Mouse (Mus musculus) kidney, embryonic 15.5 days (tissue): Measurements from ENCODE around the gene Abcc3. TPM values are rescaled to one million over a fixed set of nuclear protein-coding genes. Genes with fewer than 3 reads are reported as not detected.

Source experiments
- ATAC-seq: fragments of 200-750 bp; cut with Nextera tagmentation; replicated peaks from 2 replicates; pipeline ENCODE4 v1.8.0; 2017; ENCODE audit warnings: moderate TSS enrichment; ENCODE audit not compliant: low FRiP score
- H3K27ac ChIP-seq: fragments of 300-500 bp; sonication (generic); 2 replicates; pipeline ENCODE4 v1.5.1; 2015; ENCODE audit warnings: mild to moderate bottlenecking, inconsistent platforms
- H3K27me3 ChIP-seq: fragments of 300-500 bp; sonication (generic); 2 replicates; pipeline ENCODE4 v1.6.1; 2015; ENCODE audit warnings: inconsistent platforms
- H3K36me3 ChIP-seq: fragments of 300-500 bp; sonication (generic); 2 replicates; pipeline ENCODE4 v1.6.1; 2015; ENCODE audit warnings: inconsistent platforms
- H3K4me1 ChIP-seq: fragments of 300-500 bp; sonication (generic); 2 replicates; pipeline ENCODE4 v1.6.1; 2015; ENCODE audit warnings: inconsistent platforms
- H3K4me2 ChIP-seq: fragments of 300-500 bp; sonication (generic); 2 replicates; pipeline ENCODE4 v1.6.1; 2015; ENCODE audit warnings: moderate library complexity, mild to moderate bottlenecking, inconsistent platforms
- H3K4me3 ChIP-seq: fragments of 300-500 bp; sonication (generic); replicated peaks from 2 replicates; pipeline ENCODE4 v1.5.1; 2015; ENCODE audit warnings: mild to moderate bottlenecking, inconsistent platforms
- H3K9ac ChIP-seq: fragments of 300-500 bp; sonication (generic); 2 replicates; pipeline ENCODE4 v1.6.1; 2015; ENCODE audit warnings: mild to moderate bottlenecking, inconsistent platforms
- H3K9me3 ChIP-seq: fragments of 300-500 bp; sonication (generic); replicated peaks from 2 replicates; pipeline ENCODE4 v1.6.1; 2016; ENCODE audit warnings: inconsistent platforms
- WGBS: fragments of 180-500 bp; shearing (Covaris S2); methylation state at CpG from one replicate; pipeline ENCODE4 v1.1.7; 2015; ENCODE audit warnings: mixed read lengths; 5-methylcytosine and 5-hydroxymethylcytosine counted together
- polyA plus RNA-seq: library from polyadenylated mRNA; unstranded; fragments of >200 nt; fragmentation: Nextera tagmentation; extraction: Ambion mirVana; gene quantifications from 2 replicates; pipeline ENCODE4 v1.2.1, GENCODE M21; 2015

The Abcc3 gene
- polyA plus RNA-seq, 1 experiment from 2014 or later = 6.0 TPM

DNA sequence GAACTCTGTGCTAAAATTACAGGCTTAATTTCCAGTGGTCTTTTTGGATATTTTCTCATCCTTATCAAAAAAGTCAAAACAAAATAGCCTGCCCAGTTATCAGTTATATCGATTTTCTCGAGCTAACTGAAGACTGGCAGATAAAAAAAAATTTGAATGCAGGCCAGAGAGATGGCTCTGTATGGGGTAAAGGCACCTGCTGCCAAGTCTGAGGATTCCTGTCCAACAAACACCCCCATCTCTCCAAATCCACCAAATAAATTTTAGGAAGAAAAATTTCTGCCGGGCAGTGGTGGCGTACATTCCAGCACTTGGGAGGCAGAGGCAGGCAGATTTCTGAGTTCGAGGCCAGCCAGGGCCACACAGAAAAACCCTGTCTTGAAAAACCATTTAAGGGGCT is 74.7 kb downstream of the Abcc3 start:
- 89% methylated on average over 5 of the region's 5 CpGs for WGBS
- Histone ChIP-seq H3K9ac (no peak overlapping the region), H3K27ac (no peak overlapping the region), H3K4me2 (no peak overlapping the region), H3K36me3 (peaks cover 13% of the 10 kb centered on the region), H3K4me1 (peaks cover 68% of the 10 kb centered on the region), H3K27me3 (no peaks in the 10 kb centered on the region), H3K9me3 (no peaks in the 10 kb centered on the region), H3K4me3 (no peak overlapping the region)
- ATAC-seq = no peak

DNA sequence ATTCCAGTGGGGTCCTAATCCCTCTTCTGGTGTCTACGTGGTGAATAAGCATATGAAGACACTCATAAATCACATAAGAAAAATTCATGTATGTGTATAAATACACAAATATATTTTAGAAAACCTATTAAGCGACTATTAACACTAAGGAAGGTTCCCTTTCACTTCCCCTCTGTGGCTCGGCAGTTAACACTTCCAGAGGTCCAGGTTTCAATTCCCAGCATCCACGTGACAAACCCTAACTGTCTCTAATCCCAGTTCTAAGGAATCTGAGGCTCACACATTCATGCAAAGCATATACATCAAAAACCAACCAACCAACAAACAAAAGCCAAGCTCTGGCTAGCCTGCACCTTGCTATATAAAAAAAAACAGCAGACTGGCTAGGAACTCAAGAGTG is 75.3 kb downstream of the Abcc3 start:
- no peak overlapping the region for H3K4me3 ChIP-seq
- no peak overlapping the region for H3K9ac ChIP-seq
- H3K4me2 ChIP-seq = no peak overlapping the region
- no peaks in the 10 kb centered on the region for H3K9me3 ChIP-seq
- 51% methylated on average over 4 of the region's 4 CpGs for WGBS
- H3K27ac ChIP-seq = no peak overlapping the region
- H3K36me3 ChIP-seq = peaks cover 13% of the 10 kb centered on the region
- peaks cover 62% of the 10 kb centered on the region for H3K4me1 ChIP-seq
- H3K27me3 ChIP-seq = no peaks in the 10 kb centered on the region
- ATAC-seq = no peak

DNA sequence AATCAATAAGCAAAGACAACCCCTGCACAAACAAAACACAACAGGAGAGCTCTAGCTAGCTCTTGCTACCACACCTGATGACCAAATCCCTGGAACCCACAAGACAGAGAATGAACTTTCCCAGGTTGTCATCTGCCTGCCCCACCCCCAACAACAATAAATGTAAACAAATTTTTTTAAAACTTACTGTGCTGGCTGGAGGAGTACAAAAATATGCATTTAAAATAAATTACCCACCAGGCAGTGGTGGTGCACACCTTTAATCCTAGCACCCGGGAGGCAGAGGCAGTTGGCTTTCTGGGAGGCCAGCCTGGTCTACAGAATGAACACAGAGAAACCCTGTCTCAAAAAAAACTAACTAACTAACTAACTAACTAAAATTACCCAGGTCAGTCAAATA is 75.8 kb downstream of the Abcc3 start:
- WGBS = 77% methylated on average over 1 of the region's 1 CpGs
- H3K27me3 ChIP-seq = no peaks in the 10 kb centered on the region
- no peaks in the 10 kb centered on the region for H3K9me3 ChIP-seq
- H3K9ac ChIP-seq = no peak overlapping the region
- H3K27ac ChIP-seq = no peak overlapping the region
- H3K4me3 ChIP-seq = no peak overlapping the region
- peaks cover 58% of the 10 kb centered on the region for H3K4me1 ChIP-seq
- H3K4me2 ChIP-seq = no peak overlapping the region
- H3K36me3 ChIP-seq = peaks cover 13% of the 10 kb centered on the region
- ATAC-seq = no peak

DNA sequence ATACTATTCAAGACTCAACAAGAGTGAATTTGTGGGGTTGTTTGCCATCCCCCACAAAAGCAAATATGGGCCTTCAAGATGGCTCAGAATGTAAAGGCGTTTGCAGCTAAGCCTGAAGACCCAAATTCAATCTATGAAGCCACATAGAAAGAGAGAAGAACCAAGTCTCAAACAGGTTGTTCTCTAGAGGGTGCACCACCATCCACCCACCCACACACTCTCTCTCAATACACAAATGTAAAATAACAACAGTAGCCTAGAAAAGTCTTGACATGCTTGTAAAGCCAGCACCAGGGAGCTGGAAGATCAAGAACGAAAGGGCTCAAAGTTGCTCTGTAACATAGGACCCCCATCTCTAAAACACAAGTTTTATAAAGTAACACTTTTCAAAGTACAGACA is 76.3 kb downstream of the Abcc3 start:
- WGBS = 74% methylated on average over 2 of the region's 2 CpGs
- no peak overlapping the region for H3K27ac ChIP-seq
- H3K4me2 ChIP-seq = no peak overlapping the region
- no peaks in the 10 kb centered on the region for H3K27me3 ChIP-seq
- no peaks in the 10 kb centered on the region for H3K9me3 ChIP-seq
- H3K36me3 ChIP-seq = peaks cover 13% of the 10 kb centered on the region
- no peak overlapping the region for H3K9ac ChIP-seq
- ATAC-seq = no peak
- peaks cover 58% of the 10 kb centered on the region for H3K4me1 ChIP-seq
- no peak overlapping the region for H3K4me3 ChIP-seq

DNA sequence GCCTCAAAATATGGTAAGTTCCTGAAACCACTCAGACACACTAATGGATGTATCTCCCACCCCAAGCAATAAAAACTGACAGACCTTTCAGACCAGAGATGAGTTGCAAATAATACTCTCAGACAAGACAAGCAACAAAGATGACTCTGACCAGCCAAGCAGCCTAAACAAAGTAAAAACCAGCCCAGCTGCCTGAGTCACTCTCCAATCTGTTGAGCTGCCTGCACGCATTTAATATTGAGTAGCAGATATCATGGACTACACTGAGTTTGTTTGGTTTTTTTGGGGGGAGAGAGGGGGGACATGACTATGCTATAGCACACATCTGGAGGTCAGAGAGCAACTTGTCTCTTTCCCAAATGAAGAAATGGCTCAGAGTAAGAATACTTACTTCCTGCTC is 77.5 kb downstream of the Abcc3 start:
- no peak for ATAC-seq
- Histone ChIP-seq H3K9me3 (no peaks in the 10 kb centered on the region), H3K4me3 (no peak overlapping the region), H3K36me3 (peaks cover 16% of the 10 kb centered on the region), H3K27ac (no peak overlapping the region), H3K4me2 (no peak overlapping the region), H3K9ac (no peak overlapping the region), H3K4me1 (peaks cover 57% of the 10 kb centered on the region), H3K27me3 (no peaks in the 10 kb centered on the region)
- WGBS = 50% methylated on average over 1 of the region's 1 CpGs

DNA sequence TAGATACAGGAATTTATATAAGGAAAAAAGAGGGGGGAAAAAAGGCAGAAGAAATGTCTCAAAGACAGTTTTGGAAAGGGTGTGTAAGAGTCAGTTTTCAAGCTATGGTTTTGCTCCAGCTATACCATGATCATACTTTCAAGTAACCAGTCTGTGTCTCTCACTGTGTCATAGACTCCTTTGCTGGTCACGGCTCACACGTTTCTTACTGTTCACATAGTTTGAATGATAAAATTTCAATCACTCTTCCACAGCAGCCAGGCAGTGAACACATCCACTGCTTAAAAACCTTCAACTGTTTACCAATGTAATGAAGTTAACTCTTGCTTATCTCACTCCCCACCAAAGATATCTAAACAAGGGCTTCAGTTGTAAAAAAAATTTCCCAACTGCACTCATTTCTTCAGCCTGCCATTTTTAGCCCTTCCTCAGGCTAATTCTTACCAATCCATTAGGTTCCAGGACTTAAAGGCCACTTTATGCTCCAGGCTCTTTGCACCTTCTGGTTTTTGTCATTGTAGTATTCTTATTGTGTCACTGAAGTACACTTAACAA is 78.6 kb downstream of the Abcc3 start:
- H3K4me3 ChIP-seq = no peak overlapping the region
- no peak overlapping the region for H3K27ac ChIP-seq
- no peaks in the 10 kb centered on the region for H3K9me3 ChIP-seq
- H3K9ac ChIP-seq = no peak overlapping the region
- no peaks in the 10 kb centered on the region for H3K27me3 ChIP-seq
- peaks cover 45% of the 10 kb centered on the region for H3K4me1 ChIP-seq
- no peak for ATAC-seq
- 59% methylated on average over 2 of the region's 2 CpGs for WGBS
- H3K4me2 ChIP-seq = no peak overlapping the region
- H3K36me3 ChIP-seq = peaks cover 11% of the 10 kb centered on the region

DNA sequence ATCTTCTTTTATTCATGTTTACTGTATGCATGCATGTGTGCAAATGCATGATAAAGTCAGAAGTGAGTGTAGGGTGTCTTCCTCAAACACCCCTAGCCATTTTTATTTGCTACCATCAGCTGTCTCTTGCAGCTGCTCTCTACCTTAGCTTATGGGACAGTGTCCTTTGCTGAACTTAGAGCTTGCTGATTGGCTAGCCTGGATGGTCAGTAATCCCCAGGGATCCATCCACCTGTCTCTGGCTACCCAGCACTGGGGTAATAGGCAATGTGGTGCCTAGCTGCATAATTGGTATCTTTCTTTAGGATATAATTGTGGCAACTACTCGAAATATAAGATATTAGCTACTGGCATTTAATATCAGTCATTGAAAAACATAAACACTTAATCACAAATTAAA is 80.1 kb downstream of the Abcc3 start:
- H3K36me3 ChIP-seq = peaks cover 8% of the 10 kb centered on the region; the same call in 1 of the 2 replicates
- H3K4me3 ChIP-seq = no peak overlapping the region
- H3K27me3 ChIP-seq = no peaks in the 10 kb centered on the region
- 93% methylated on average over 1 of the region's 1 CpGs for WGBS
- peaks cover 37% of the 10 kb centered on the region for H3K4me1 ChIP-seq
- no peaks in the 10 kb centered on the region for H3K9me3 ChIP-seq
- no peak for ATAC-seq
- no peak overlapping the region for H3K27ac ChIP-seq
- no peak overlapping the region for H3K9ac ChIP-seq
- H3K4me2 ChIP-seq = no peak overlapping the region

DNA sequence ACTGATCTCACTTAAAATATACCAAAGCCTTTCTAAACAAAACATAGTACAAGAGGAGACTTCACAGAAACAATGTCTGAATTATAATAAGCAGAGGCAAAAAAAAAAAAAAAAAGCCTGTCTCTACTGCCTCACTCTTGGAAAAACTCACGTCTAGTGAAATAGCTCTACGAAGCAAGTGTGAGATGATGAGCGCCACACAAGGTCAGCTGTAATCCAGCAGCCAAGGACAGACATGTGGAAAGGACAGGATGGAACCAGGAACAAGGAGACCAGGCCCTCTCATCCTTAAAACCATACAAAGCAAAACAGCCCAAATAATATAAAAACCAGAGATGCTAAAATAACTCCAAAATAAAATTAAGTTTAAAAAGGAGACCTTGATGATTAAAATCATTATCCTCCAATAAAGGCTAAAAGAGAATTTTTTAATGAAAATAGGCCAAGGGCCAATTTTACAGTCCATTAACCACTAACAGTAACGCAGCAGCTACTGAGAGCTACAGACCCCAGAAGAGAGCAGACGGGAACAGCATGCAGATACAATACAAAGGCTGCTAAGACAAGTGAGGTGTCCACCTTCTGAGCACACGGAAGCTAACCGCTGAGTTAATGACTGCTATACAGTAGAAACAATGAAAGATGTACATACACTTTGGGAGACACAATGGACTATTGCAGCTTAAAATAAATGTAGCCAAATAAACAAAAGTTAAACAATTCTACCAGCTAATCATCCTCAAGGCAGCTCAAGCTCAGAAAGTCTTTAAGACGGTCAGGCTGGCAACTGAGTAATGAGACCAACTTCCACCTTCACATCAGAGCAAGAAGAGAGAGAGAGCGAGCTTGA is 97.6 kb downstream of the Abcc3 start:
- no peak overlapping the region for H3K9ac ChIP-seq
- no peak overlapping the region for H3K4me2 ChIP-seq
- H3K27me3 ChIP-seq = no peaks in the 10 kb centered on the region
- WGBS = 75% methylated on average over 9 of the region's 9 CpGs
- peaks cover 93% of the 10 kb centered on the region for H3K36me3 ChIP-seq
- no peaks in the 10 kb centered on the region for H3K9me3 ChIP-seq
- no peaks in the 10 kb centered on the region for H3K4me1 ChIP-seq
- no peak overlapping the region for H3K4me3 ChIP-seq
- ATAC-seq = no peak
- no peak overlapping the region for H3K27ac ChIP-seq

Other genes starting within 250 kb of the Abcc3 start
- gene Tob1, start 181.5 kb downstream of the Abcc3 start, polyA plus RNA-seq = 36.6 and 40.8 TPM in 2 replicates
- 2.4 and 3.4 TPM in 2 replicates for gene Wfikkn2, start 147.0 kb downstream of the Abcc3 start, polyA plus RNA-seq
- not detected in 2 replicates for gene Gm21885, start 111.1 kb downstream of the Abcc3 start, polyA plus RNA-seq
- 127 and 131 TPM in 2 replicates for gene Luc7l3, start 71.0 kb downstream of the Abcc3 start, polyA plus RNA-seq
- gene Ankrd40, start 65.0 kb downstream of the Abcc3 start, polyA plus RNA-seq = 14.8 and 15.4 TPM in 2 replicates
- gene Cacna1g, start 81.2 kb upstream of the Abcc3 start, polyA plus RNA-seq = 8.5 and 9.9 TPM in 2 replicates
- gene Spata20, start 93.2 kb upstream of the Abcc3 start, polyA plus RNA-seq = 0.05 and 0.19 TPM in 2 replicates
- gene Epn3, start 107.0 kb upstream of the Abcc3 start, polyA plus RNA-seq = 16.5 and 18.4 TPM in 2 replicates
- gene Mycbpap, start 128.7 kb upstream of the Abcc3 start, polyA plus RNA-seq = 3.6 and 4.4 TPM in 2 replicates
- gene Rsad1, start 156.3 kb upstream of the Abcc3 start, polyA plus RNA-seq = 4.0 and 5.6 TPM in 2 replicates
- 0.23 and 1.1 TPM in 2 replicates for gene Chad, start 172.1 kb upstream of the Abcc3 start, polyA plus RNA-seq
- 7.9 and 8.9 TPM in 2 replicates for gene Acsf2, start 208.9 kb upstream of the Abcc3 start, polyA plus RNA-seq
- 204 and 215 TPM in 2 replicates for gene Lrrc59, start 236.8 kb upstream of the Abcc3 start, polyA plus RNA-seq